Mouse (Mus musculus) liver (tissue): ENCODE results near the gene Pde7b.

Experiments
- DNase-seq: peaks from one replicate; pipeline ENCODE4 v3.0.0-alpha.2; 2020; ENCODE audit warnings: mixed read lengths

The Pde7b gene

GRCm38 (mm10) chr10:20653299-20653698, 71.6 kb downstream of the Pde7b start:
- no peak for DNase-seq

GRCm38 (mm10) chr10:20636381-20636780, 88.5 kb downstream of the Pde7b start:
- no peak for DNase-seq

- DNase-seq, result no peak
Measured at GRCm38 (mm10) chr10:20633085-20633415, 91.8 kb downstream of the Pde7b start.

- DNase-seq, result no peak
Measured at GRCm38 (mm10) chr10:20632256-20633084, 92.4 kb downstream of the Pde7b start.

GRCm38 (mm10) chr10:20630122-20630521, 94.8 kb downstream of the Pde7b start:
- no peak for DNase-seq

- peak; percentile 18 for DNase-seq
Measured at GRCm38 (mm10) chr10:20625702-20626375, 99.0 kb downstream of the Pde7b start.

GRCm38 (mm10) chr10:20621661-20622454, 103.0 kb downstream of the Pde7b start:
- no peak for DNase-seq

GRCm38 (mm10) chr10:20606007-20606406, 118.9 kb downstream of the Pde7b start:
- DNase-seq, result no peak

GRCm38 (mm10) chr10:20595107-20595810, 129.6 kb downstream of the Pde7b start:
- no peak for DNase-seq

GRCm38 (mm10) chr10:20594015-20594414, 130.9 kb downstream of the Pde7b start:
- no peak for DNase-seq

- DNase-seq, result no peak
Measured at GRCm38 (mm10) chr10:20590100-20590499, 134.8 kb downstream of the Pde7b start.

GRCm38 (mm10) chr10:20585959-20586358, 138.9 kb downstream of the Pde7b start:
- no peak for DNase-seq

GRCm38 (mm10) chr10:20575002-20575401, 149.9 kb downstream of the Pde7b start:
- DNase-seq, result no peak

- no peak for DNase-seq
Measured at GRCm38 (mm10) chr10:20574414-20574813, 150.5 kb downstream of the Pde7b start.

- DNase-seq, result no peak
Measured at GRCm38 (mm10) chr10:20571521-20571920, 153.4 kb downstream of the Pde7b start.

- DNase-seq, result no peak
Measured at GRCm38 (mm10) chr10:20568630-20569029, 156.2 kb downstream of the Pde7b start.

- DNase-seq, result no peak
Measured at GRCm38 (mm10) chr10:20567684-20568236, 157.1 kb downstream of the Pde7b start.

- DNase-seq, result no peak
Measured at GRCm38 (mm10) chr10:20556477-20556876, 168.4 kb downstream of the Pde7b start.

- DNase-seq, result no peak
Measured at GRCm38 (mm10) chr10:20551341-20551740, 173.5 kb downstream of the Pde7b start.

- DNase-seq, result no peak
Measured at GRCm38 (mm10) chr10:20550771-20551170, 174.1 kb downstream of the Pde7b start.

- DNase-seq, result no peak
Measured at GRCm38 (mm10) chr10:20550161-20550560, 174.7 kb downstream of the Pde7b start.
